Mouse (Mus musculus): ENCODE data around the gene Selenon. TPM values are rescaled to one million over a fixed set of nuclear protein-coding genes. Genes with fewer than 3 reads are reported as not detected.
"Not testable (repeated sequence)": the region's sequence is repeated elsewhere in the genome, so short reads cannot be mapped to it uniquely, and the experiment has no call there.

The Selenon gene
- total RNA-seq, 2 experiments from 2014 or later: 4.4 to 6.3 TPM

GRCm38 (mm10) chr4:134495546-134495923 is 56.4 kb downstream of the Selenon start:
- no peak overlapping the region for H3K4me3 ChIP-seq
- TF ChIP-seq CTCF (IDR thresholded peaks at IDR 0.05): no peak
- H3K27ac ChIP-seq: no peak overlapping the region; the same call in 1 of the 2 replicates
- DNase-seq: no peak
- intact Hi-C loops (cut with DNase I): no loop called here

- Histone ChIP-seq H3K27ac (no peak overlapping the region), H3K4me3 (no peak overlapping the region)
- no peak for TF ChIP-seq CTCF (IDR thresholded peaks at IDR 0.05)
- intact Hi-C loops (cut with DNase I): no loop called here
- no peak for DNase-seq
These were observed 57.0 kb downstream of the Selenon start for GRCm38 (mm10) chr4:134494780-134495545.

GRCm38 (mm10) chr4:134494161-134494560 is 57.8 kb downstream of the Selenon start:
- H3K27ac ChIP-seq; intact Hi-C loops (cut with DNase I); H3K4me3 ChIP-seq; DNase-seq: not testable (repeated sequence)

DNA sequence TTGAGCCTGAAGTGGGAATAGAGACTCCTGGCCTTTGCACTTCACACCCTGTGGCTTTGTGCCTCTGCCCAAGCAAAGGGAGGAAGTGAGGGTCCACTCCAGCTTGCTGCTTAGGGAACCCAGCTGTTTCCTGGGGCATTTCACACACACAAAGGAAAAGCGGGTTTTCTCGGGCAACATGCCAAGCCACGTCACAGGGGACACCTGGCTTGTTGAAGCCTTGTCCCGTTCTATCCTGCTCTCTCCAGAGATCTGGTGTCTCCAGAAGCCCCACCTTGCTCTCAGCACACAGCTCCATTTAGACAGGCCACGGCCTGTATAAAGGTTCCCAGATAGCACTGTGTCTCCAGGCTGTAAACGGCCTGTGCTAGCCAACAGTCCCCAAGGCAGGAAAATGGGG is 60.2 kb downstream of the Selenon start:
- TF ChIP-seq CTCF (IDR thresholded peaks at IDR 0.05): no peak
- Histone ChIP-seq H3K27ac (no peak overlapping the region), H3K4me3 (no peak overlapping the region)
- no peak for DNase-seq
- intact Hi-C loops (cut with DNase I): no loop called here

DNA sequence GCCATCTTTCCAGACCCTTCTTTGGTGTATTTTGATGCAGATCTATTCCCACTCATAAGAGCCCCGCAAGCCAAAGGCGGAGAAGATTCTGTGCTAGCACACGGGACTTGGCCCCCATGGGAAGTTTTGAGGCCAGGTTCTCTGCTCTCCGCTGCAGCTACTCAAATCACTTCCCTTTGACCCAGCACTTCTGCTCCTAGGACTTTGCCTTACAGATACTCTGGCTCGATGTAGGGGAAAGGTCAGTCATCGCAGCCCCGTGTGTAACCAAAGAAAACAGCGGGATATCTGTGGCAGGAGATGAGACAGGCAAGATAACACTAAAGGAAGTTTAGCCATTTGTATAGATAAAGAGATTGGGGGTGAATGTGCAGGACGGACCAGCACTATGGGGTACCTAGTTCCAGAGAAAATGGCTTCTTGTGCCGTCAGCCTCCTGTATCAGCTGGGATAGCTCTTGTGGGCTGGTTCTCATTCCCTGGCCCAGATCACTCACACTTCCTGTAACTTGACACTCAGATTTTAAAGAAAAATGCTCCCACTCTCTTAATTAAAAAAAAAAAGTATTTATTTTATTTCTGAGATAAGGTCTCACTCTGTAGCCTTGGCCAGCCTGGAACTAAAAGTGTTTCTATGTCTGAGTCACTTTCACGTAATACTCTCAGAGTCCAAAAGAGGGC is 61.8 kb downstream of the Selenon start:
- TF ChIP-seq CTCF (IDR thresholded peaks at IDR 0.05): no peak
- intact Hi-C loops (cut with DNase I): no loop called here
- no peak overlapping the region for H3K27ac ChIP-seq
- DNase-seq: no peak
- H3K4me3 ChIP-seq: no peak overlapping the region

DNA sequence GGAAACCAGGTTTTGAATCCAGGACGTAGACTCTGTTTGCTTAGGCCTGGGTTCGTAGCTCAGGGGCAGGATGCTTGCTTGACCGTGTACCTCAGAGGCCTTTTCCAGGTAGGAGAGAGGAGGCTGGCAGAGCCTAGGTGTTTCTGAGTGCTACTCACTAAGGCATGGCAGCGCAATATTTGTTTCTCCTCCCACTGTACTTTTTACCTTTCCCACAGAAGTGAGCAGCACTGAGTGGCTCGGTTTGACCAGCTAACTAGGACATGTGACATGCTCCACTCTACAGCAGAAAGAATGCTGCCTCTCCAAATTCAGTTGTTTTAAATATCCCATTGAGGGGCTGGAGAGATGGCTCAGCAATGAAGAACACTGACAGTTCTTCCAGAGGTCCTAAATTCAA is 63.8 kb downstream of the Selenon start:
- intact Hi-C loops (cut with DNase I): no loop called here
- no peak for DNase-seq
- no peak overlapping the region for H3K27ac ChIP-seq
- no peak for TF ChIP-seq CTCF (IDR thresholded peaks at IDR 0.05)
- H3K4me3 ChIP-seq: no peak overlapping the region

Small RNA genes lying within 50 kb of the gene (microRNA-seq; reads per million reads assigned to microRNA genes)
- gene Mir6403: not detected

Other genes with a start within 250 kb of the Selenon start
- 100 to 1,000 TPM; 250 to 325 TPM for gene Trim63, start 237.0 kb downstream of the Selenon start, total RNA-seq (2021)
- 10 to 100 TPM in 1 of 2 experiments, 1 to 10 TPM in 1; 4.4 to 25.8 TPM for gene Slc30a2, start 209.0 kb downstream of the Selenon start, total RNA-seq (2021)
- 10 to 100 TPM; 25.1 to 27.8 TPM for gene Extl1, start 168.3 kb downstream of the Selenon start, total RNA-seq (2021)
- gene Pafah2, start 155.8 kb downstream of the Selenon start, total RNA-seq (2021): 1 to 10 TPM; 2.6 to 4.0 TPM
- gene Stmn1, start 83.8 kb downstream of the Selenon start, total RNA-seq (2021): 1 to 10 TPM; 3.0 to 3.8 TPM
- gene Paqr7, start 55.5 kb downstream of the Selenon start, total RNA-seq (2021): 1 to 10 TPM; 1.7 to 2.3 TPM
- not detected for gene Aunip, start 41.2 kb downstream of the Selenon start, total RNA-seq (2021)
- gene Mtfr1l, start 16.8 kb downstream of the Selenon start, total RNA-seq (2021): 100 to 1,000 TPM; 131 to 136 TPM
- 1 to 10 TPM; 2.9 to 4.2 TPM for gene Man1c1, start 152.1 kb upstream of the Selenon start, total RNA-seq (2021)
- gene Ldlrap1, start 215.9 kb upstream of the Selenon start, total RNA-seq (2021): 1 to 10 TPM; 5.7 to 6.6 TPM

Data from gastrocnemius, adult 2 months (tissue).